Mouse (Mus musculus): ENCODE measurements at regions not wholly inside any gene's neighbourhood (a gene's known extent, or its start where the extent isn't known, plus 50 kb on each side); places are given as distances from the start of the nearest gene placed in this dataset.

DNA sequence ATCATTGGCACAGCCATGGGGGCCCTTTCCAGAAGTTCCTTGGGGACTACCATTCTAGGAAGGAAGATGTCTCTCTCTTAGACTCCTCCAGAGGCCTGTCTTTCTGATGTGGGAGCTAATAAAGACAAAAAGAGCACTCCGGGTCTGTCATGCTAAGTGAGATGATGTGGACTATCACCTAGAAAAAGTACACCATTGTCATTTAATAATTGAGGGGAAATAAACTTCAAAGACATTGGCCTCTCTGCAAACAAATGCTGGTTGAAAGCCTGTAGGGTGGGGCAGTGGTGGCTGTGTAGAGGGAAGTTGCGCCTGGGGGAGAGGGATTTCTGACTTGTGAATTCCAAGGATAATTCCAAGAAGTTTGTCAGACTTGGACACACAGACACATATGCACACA, 105.9 kb upstream of the Clint1 start:
- TF ChIP-seq CTCF (IDR thresholded peaks at IDR 0.05; ENCODE audit: insufficient read depth, low read depth, low read length) (no peak), POLR2A (IDR thresholded peaks at IDR 0.05; ENCODE audit: insufficient read depth, low read depth, low read length) (no peak)
